Mouse (Mus musculus) T-helper 2 cell (primary cell): ENCODE results near the gene Slc22a1.

Experiments used
- in situ Hi-C: fragments of 300-600 bp; cut with MboI, MseI; formaldehyde crosslinking; loops from one replicate; pipeline ENCODE4 v1.15.1; 2025; ENCODE audit warnings: high pct_unique_total_duplicates

Slc22a1 gene

DNA sequence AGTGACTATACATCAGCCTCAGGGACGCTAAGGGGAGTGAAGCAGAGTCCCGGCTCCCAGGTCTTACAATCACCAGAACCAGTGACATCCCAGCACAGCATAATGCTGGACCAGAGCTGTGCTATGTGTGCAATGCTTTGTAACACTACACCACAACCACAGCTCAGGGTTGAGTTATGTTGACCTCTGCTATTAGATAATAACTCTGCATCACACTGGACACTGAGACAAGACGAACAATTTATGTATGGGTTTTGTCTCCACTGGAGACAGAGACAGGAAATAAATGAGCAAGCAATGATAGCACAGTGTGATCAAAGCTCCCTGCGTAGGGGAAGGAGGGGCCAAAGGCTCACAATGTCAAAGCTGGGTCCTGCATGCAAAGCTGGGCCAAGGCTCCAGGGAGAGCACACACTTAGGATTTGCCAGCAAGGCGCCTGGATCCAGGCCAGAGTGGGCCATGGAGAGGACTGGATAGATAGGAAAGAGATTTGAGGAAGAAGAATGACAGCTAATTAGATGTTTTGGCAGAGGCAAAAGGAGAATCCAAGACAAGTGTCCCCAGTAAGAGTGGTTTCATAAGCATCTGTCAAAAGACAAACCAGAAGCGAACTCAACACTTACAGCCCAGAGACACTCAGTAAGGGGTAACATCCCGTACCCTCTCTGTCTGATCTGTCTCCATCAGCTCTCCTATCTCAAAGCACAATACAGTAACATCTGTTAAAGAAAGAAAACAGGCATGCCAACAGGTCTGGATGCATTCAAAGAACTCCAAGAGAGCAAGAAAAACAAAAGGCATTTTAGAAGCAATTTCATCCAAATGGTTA lies 43.6 kb downstream of the Slc22a1 start:
- in situ Hi-C loops, result no loop called here

DNA sequence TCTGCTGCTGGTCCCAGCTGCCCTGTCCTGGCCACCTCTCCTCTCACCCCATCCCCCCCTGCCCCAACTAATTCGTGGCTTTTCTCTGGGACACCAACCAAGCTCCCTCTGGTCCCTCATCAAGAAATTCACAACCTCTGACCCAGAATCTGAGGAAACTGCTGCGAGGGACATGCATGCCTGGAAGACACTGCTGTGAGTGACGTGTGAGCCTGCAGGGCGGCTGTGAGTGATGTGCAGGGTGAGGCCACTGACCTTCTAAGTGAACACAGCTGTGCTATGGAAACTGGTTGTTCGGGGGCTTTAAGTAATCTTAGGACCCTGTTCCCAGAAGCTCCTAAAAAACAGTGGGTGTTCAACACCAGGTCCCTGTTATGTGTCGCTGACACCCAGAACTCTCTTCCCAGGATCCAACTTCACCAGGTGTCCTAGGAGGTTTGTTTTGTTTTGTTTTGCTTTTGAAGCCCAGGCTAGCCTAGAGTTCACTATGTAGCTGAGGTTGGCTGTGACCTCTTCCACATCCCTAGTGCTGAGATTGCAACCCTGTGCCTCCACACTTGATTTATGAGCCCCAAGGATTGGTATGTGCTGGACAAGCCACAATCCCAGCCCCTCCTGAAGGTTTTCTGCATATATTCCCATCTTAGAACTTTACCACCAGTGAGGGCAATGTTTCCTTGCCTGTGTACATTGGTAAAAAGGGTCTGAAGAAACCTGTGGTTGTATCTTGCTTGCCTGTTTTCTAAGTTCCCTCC lies 44.5 kb downstream of the Slc22a1 start:
- in situ Hi-C loops, result no loop called here

DNA sequence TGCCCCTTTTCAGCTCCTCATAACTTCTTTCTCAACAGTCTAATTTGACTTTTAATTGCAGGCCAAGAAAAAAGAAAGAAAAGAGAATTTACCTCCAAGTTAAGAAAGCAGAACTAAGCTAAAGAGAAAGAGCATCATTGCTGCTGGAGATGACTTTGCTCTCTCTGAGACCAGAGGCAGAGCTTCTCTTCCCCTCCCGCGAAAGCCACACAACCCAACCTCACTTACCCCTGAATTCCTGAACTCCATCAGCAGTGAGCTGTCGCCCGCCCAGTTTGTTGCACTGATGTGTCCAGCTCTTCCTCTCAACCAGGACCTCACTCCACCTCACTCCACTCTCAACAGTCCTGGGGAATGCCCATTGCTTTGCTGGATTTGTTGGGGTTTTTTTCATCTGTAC lies 47.6 kb downstream of the Slc22a1 start:
- in situ Hi-C loops, result no loop called here

DNA sequence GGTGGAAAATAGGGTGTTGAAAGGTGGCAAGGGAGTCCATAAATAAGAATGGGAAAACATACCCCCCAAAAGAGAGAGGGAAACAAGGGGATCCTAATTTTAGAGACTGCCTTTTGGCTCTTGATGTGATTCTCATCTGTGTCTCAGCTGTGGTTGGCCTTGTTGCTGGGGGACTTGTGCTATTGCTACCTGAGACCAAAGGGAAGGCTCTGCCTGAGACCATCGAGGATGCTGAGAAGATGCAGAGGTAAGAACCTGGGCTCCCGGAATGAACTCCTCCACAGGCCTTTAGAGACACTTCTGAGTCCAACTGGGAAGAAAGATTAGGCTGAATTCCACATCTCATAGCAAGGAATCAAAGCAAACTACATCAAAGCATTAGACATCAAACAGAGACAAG lies 56.0 kb downstream of the Slc22a1 start:
- in situ Hi-C loops, result no loop called here

DNA sequence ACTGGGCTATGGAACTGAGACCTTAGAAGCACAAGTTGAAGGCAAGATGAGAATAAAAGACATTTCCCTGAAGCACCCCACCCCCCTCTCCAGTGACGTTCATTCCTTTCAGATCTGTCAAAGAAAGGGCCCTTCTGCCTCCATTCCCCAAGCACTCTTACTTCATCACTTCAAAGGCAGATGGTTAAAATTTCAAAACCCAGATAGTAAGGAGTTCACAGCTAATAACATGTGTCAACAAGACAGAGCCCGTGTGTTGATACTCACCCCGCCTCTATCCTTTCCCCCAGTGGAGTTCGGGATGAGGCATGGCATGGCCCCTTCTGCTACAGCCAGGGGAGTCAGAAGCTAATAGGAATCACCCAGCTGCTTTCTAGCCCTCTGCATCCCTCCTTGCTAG lies 60.2 kb downstream of the Slc22a1 start:
- in situ Hi-C loops, result no loop called here

DNA sequence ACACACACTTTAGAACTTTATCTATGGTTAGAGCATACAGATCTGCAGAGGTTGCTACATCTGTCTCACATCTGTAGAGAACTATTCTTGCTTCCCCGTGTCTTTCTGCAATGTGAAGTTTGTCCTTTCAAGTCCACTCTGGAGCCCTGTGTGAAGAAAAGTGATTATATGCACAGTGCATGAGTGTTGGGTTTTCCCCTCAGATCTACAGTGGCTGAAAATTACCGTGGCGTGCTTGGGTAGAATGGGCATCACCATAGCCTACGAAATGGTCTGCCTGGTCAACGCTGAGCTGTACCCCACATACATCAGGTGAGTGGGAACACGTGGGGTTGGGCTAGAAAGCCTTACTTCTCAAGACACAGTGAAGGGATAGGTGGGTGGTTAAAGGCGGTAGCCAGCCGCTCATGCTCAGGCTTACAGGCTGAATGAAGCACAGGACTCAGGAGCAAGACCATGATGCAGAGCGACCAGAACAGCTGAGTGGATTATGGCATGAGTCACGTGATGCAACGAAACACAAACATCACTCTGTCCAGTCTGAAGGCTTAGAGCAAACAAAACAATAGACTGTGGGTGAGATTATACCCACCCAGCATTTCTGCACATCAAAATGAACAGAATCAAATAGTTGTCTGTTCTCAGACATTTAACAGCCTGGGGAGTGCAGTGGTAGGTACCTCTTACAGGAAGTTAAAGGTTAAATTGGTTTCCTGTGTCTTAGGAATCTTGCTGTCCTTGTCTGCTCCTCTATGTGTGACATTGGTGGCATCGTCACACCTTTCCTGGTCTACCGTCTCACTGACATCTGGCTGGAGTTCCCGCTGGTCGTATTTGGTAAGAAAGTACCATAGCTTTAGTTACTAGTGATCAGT lies 60.9 kb downstream of the Slc22a1 start:
- in situ Hi-C loops, result no loop called here

DNA sequence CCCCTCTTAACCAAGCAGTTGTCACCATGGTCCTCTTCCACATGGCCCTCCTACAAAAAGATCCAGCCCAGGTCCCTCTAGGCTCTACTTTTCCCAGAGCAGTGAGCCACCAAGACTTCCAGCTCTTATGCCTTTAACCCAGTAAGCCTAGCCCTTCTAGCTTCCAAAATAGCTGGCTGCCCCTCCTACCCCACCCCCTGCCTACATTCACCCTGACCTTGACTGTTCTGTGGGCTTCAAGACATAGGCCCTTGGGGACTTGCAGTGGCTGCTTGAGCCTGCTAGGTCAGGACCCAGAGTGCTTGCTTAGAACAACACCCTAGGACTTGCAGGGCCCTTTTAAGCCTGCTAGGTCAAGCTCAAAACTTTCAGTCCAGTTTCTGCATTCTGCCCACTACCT lies 68.4 kb downstream of the Slc22a1 start:
- in situ Hi-C loops, result no loop called here

DNA sequence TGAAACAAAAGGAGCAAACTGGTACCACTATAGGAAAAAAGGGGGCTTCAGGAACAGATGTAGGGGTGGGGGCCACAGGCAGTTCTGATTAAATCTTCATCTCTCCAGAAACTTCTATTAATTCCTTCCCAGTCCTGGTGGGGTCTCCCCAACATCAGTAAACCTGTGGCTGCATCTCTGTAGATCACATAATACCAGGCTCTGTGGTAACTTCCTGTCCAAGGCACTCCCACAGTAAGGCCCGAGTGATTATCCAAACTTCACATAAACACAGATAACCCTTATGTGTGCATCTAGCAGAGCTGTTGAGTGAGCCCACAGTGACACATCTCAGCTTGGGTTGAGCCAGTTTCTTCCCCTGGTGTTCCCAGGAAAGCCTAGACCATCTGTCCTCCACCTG lies 69.0 kb downstream of the Slc22a1 start:
- in situ Hi-C loops, result no loop called here
